Mouse (Mus musculus): ENCODE measurements around the gene Heatr5a. TPM values are rescaled to one million over a fixed set of nuclear protein-coding genes. Genes with fewer than 3 reads are reported as not detected.
A peak's percentile ranks its signal among the peaks of the same experiment; 100 is the strongest.

Gene Heatr5a
- polyA plus RNA-seq, 1 experiment = 18.6 TPM

DNA sequence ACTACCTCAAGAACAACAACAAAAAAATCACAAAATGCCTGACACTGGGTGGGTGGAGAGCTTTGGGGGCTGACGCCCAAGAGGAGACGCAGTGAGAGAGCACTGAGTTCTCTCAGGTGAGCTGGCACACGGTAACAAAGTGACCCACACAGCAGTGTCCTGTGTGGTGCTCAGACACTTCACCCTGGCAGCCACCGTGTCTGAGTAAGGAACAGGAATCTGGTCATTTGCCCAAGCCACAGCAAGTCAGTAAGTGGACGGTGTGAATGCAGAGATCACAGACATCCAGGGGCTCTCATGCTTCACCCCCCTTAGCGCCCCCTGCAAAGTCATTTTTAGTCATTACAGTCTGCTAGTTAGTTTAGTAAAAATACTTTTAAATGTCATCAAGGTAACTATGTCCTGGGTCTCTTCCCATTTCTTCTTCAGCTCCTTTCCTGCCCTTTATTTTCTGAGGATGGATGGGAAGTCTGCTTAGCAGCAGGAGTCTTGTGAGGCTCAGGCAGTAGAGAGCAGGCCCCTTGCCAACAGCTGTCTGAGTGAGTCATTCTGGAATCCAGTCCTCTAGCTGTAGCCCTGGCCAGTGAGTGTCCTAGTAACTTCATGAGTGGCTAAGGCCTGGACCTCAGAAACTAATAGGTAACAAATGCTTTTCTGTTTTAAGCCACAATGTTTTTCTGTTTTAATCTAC lies 88.4 kb downstream of the Heatr5a start:
- peak; percentile 53 for DNase-seq (ENCODE audit: low read depth)
- TF ChIP-seq POLR2A (IDR thresholded peaks at IDR 0.05; ENCODE audit: borderline replicate concordance, extremely low read depth, insufficient read depth, insufficient read length, poor library complexity, severe bottlenecking) (no peak), CTCF (IDR thresholded peaks at IDR 0.05; ENCODE audit: borderline replicate concordance, extremely low read depth, insufficient read depth, insufficient read length) (no peak)

DNA sequence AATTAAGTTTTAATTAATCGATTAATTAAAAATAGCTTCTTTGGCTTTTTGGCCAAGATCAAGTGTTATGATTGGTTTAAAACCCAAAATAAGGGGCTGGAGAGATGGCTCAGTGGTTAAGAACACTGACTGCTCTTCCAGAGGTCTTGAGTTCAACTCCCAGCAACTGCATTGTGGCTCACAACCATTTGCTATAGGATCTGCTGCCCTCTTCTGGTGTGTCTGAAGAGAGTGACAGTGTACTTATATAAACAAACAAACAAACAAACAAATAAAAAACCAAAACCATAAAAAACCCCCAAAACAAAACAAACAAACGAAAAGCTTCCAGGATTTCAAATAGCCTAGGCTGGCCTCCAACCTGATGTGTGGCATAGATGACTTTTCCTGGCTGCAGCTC lies 89.3 kb downstream of the Heatr5a start:
- TF ChIP-seq CTCF (IDR thresholded peaks at IDR 0.05; ENCODE audit: borderline replicate concordance, extremely low read depth, insufficient read depth, insufficient read length) (no peak), POLR2A (IDR thresholded peaks at IDR 0.05; ENCODE audit: borderline replicate concordance, extremely low read depth, insufficient read depth, insufficient read length, poor library complexity, severe bottlenecking) (no peak)
- no peak for DNase-seq (ENCODE audit: low read depth)

DNA sequence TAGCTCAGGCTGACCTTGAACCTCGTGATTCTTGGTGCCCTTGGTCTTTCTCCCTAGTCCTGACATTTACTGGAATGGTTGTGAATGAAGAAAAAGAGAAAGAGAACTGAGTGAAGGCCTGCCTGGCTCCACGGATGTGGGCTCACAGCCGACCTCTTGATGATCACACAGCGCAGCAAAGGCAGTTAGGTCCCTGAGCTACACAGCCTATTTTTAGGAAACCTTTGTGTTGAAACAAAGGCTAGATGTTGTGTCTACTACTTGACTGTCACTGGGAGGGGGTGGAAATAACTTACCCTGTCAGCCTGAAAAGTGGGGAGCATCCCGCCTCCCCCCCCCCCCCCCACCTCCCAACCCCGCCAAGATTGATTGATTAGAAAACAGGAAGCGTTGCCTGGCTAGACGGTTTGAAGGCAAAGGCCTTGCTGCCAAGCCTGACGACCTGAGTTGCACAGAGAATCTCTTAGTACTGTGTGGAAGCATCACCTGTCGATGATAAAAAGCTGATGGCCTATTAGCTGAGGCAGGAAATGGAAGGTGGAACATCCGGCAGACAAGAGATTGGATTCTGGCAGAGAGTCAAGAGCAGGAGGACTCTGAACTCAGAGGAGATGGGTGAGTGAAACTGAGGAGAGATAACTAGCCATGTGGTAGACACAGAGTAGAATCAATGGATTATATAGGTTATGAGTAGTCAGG lies 99.5 kb downstream of the Heatr5a start:
- no peak for TF ChIP-seq POLR2A (IDR thresholded peaks at IDR 0.05; ENCODE audit: borderline replicate concordance, extremely low read depth, insufficient read depth, insufficient read length, poor library complexity, severe bottlenecking)
- TF ChIP-seq CTCF (IDR thresholded peaks at IDR 0.05; ENCODE audit: borderline replicate concordance, extremely low read depth, insufficient read depth, insufficient read length) = no peak
- DNase-seq (ENCODE audit: low read depth) = no peak

DNA sequence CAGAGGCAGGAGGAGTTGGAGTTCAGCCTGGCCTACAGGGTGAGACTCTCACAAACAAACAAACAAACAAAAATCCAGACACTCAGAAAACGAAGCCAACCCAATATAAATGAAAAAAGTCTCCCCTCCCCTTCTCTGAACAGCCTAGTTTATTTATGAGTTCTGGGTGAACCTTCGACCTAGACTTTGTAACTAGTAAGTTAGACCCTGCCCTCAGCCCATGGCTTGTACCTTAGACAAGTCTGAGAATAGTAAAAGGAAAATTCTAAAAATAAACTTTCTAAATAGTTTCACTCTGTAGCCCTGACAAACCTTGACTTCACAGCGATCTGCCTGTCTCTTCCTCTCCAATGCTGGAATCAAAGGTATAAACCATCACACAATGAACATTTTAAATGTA lies 101.6 kb downstream of the Heatr5a start:
- TF ChIP-seq CTCF (IDR thresholded peaks at IDR 0.05; ENCODE audit: borderline replicate concordance, extremely low read depth, insufficient read depth, insufficient read length) = no peak

DNA sequence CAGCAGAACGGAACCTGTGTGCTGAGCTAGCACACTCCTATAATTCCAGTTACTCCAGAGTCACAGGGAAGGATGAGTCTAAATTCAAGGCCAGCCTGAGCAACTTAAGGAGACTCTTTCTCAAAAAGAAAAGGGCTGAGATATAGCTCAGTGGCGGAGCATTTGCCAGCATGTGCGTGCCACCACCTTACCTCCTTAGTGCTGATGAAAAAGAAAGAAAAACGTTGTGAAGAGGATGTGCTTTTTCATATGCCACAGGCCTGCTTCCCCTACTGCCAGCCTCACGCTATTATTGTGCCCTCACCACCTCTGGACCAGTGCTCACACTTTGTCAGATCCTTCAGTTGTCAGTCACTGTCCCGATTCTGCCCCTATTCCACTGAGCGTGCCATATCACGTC lies 104.0 kb downstream of the Heatr5a start:
- no peak for DNase-seq (ENCODE audit: low read depth)
- no peak for TF ChIP-seq CTCF (IDR thresholded peaks at IDR 0.05; ENCODE audit: borderline replicate concordance, extremely low read depth, insufficient read depth, insufficient read length)
- no peak for TF ChIP-seq POLR2A (IDR thresholded peaks at IDR 0.05; ENCODE audit: borderline replicate concordance, extremely low read depth, insufficient read depth, insufficient read length, poor library complexity, severe bottlenecking)

More for the DNA sequence above, 101.6 kb downstream of the Heatr5a start:
- no peak for DNase-seq (ENCODE audit: low read depth)

- no peak for DNase-seq (ENCODE audit: low read depth)
- no peak for TF ChIP-seq CTCF (IDR thresholded peaks at IDR 0.05; ENCODE audit: borderline replicate concordance, extremely low read depth, insufficient read depth, insufficient read length)
- TF ChIP-seq POLR2A (IDR thresholded peaks at IDR 0.05; ENCODE audit: borderline replicate concordance, extremely low read depth, insufficient read depth, insufficient read length, poor library complexity, severe bottlenecking) = no peak
Observed at GRCm38 (mm10) chr12:51866226-51866910, 104.8 kb downstream of the Heatr5a start.

GRCm38 (mm10) chr12:51865790-51866179 lies 105.3 kb downstream of the Heatr5a start:
- TF ChIP-seq POLR2A (IDR thresholded peaks at IDR 0.05; ENCODE audit: borderline replicate concordance, extremely low read depth, insufficient read depth, insufficient read length, poor library complexity, severe bottlenecking) (no peak), CTCF (IDR thresholded peaks at IDR 0.05; ENCODE audit: borderline replicate concordance, extremely low read depth, insufficient read depth, insufficient read length) (no peak)
- peak; percentile 90 for DNase-seq (ENCODE audit: low read depth)

GRCm38 (mm10) chr12:51865061-51865789 lies 105.9 kb downstream of the Heatr5a start:
- TF ChIP-seq POLR2A (IDR thresholded peaks at IDR 0.05; ENCODE audit: borderline replicate concordance, extremely low read depth, insufficient read depth, insufficient read length, poor library complexity, severe bottlenecking) = no peak
- TF ChIP-seq CTCF (IDR thresholded peaks at IDR 0.05; ENCODE audit: borderline replicate concordance, extremely low read depth, insufficient read depth, insufficient read length) = no peak
- DNase-seq (ENCODE audit: low read depth) = no peak

DNA sequence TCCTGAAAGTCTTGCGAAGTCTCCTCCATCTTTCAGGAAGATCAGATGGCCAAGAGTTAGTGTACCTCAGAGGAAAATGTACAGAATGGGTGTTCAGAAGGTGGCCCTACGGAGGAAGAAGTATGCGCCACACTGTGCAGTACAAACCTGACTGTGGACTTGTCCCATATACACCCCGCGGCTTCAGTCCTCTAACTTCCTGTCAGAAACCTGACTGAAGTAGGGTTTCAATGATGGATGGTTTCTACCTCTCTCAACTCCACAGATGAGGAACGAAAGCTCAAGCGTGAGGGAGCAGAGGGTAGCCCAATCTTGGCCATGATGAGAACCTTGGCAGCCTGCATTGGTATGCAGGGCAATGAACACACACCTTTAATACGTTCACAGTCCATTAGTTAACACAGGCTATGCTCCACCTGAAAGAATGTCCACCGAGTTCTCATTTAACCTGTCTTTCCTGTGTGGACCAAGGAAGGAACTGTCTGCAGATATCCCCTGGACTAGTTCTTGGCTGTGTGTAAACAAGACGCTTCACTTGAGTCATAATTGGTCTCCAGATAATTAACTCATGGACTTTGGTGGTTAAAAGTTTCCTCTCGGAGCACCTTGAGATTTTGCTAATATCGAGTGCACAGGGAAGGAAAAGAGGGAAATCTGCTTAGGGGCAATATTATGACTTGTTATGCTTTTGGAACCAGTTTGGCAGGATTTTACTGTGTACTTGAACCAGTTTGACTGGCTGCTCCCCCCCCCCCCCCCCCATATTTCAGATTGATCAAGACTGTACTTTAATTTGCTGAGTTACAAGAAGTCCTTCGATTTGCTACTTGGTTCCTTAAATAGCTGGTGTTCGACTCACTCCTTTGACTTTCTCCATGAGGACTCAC lies 107.8 kb downstream of the Heatr5a start:
- DNase-seq (ENCODE audit: low read depth) = no peak
- TF ChIP-seq POLR2A (IDR thresholded peaks at IDR 0.05; ENCODE audit: borderline replicate concordance, extremely low read depth, insufficient read depth, insufficient read length, poor library complexity, severe bottlenecking) (no peak), CTCF (IDR thresholded peaks at IDR 0.05; ENCODE audit: borderline replicate concordance, extremely low read depth, insufficient read depth, insufficient read length) (no peak)
